Mouse (Mus musculus) embryonic facial prominence, embryonic 11.5 days (tissue): ENCODE data around the gene Ankrd23. TPM values are rescaled to one million over a fixed set of nuclear protein-coding genes. Genes with fewer than 3 reads are reported as not detected.
A peak's percentile ranks its signal among the peaks of the same experiment; 100 is the strongest.

Experiments
- ATAC-seq: fragments of 200-750 bp; cut with Nextera tagmentation; replicated peaks from 2 replicates; pipeline ENCODE4 v1.8.0; 2017; ENCODE audit warnings: low read depth; ENCODE audit not compliant: insufficient number of reproducible peaks, low FRiP score, low TSS enrichment
- DNase-seq: peaks from one replicate; pipeline ENCODE4 v3.0.0-alpha.2; 2015; ENCODE audit warnings: low spot score
- H3K27ac ChIP-seq: fragments of 300-500 bp; sonication (generic); replicated peaks from 2 replicates; pipeline ENCODE4 v1.5.1; 2014; ENCODE audit warnings: mild to moderate bottlenecking, low read depth, low read length, control low read depth
- H3K27me3 ChIP-seq: fragments of 300-500 bp; sonication (generic); 2 replicates; pipeline ENCODE4 v1.6.1; 2014; ENCODE audit warnings: mild to moderate bottlenecking, low read length, moderate library complexity, mixed read lengths; ENCODE audit not compliant: control insufficient read depth, insufficient read depth
- H3K36me3 ChIP-seq: fragments of 300-500 bp; sonication (generic); replicated peaks from 2 replicates; pipeline ENCODE4 v1.6.1; 2014; ENCODE audit warnings: low read depth, mild to moderate bottlenecking, low read length, moderate library complexity, mixed read lengths; ENCODE audit not compliant: control insufficient read depth, insufficient read depth
- H3K4me1 ChIP-seq: fragments of 300-500 bp; sonication (generic); 2 replicates; pipeline ENCODE4 v1.6.1; 2014; ENCODE audit warnings: low read length, mixed read lengths; ENCODE audit not compliant: control insufficient read depth, insufficient read depth
- H3K4me2 ChIP-seq: fragments of 300-500 bp; sonication (generic); 2 replicates; pipeline ENCODE4 v1.6.1; 2014; ENCODE audit warnings: low read depth, mild to moderate bottlenecking, control low read depth, low read length, moderate library complexity
- H3K4me3 ChIP-seq: fragments of 300-500 bp; sonication (generic); 2 replicates; pipeline ENCODE4 v1.5.1; 2014; ENCODE audit warnings: low read depth, low read length, control low read depth
- H3K9ac ChIP-seq: fragments of 300-500 bp; sonication (generic); replicated peaks from 2 replicates; pipeline ENCODE4 v1.6.1; 2014; ENCODE audit warnings: mild to moderate bottlenecking, control low read depth, low read length
- H3K9me3 ChIP-seq: fragments of 300-500 bp; sonication (generic); replicated peaks from 2 replicates; pipeline ENCODE4 v1.6.1; 2016; ENCODE audit warnings: mild to moderate bottlenecking, low read length, inconsistent platforms, mixed read lengths; ENCODE audit not compliant: control insufficient read depth
- WGBS: fragments of 180-500 bp; shearing (Covaris S2); extraction: QIAGEN DNeasy Blood & Tissue Kit; methylation state at CpG from one replicate; pipeline ENCODE4 v1.1.7; 2014; 5-methylcytosine and 5-hydroxymethylcytosine counted together
- polyA plus RNA-seq: library from polyadenylated mRNA; unstranded; fragments of >200 nt; fragmentation: Nextera tagmentation; extraction: Ambion mirVana; gene quantifications from 2 replicates; pipeline ENCODE4 v1.2.1, GENCODE M21; 2014

Gene Ankrd23
- polyA plus RNA-seq, 1 experiment from 2014 or later = 4.6 TPM

DNA sequence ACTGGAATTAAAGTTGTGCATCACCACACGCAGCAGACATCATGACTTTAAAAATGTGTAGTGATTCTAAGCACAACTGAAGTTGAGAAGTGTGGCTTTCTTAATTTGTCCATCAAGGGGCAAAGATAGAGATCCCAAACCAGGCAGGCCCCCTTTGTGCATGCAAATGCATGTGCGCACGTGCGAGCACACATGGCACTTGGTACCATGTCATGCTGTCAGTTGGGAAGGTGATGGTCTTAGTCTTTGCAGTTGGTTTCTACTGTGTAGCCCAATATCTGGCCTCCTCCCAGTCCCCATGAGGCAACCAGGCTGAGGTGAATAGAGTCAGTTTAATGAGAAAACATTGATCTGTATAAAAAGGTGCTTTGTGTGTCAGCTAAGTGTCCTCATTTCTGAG lies 6.8 kb downstream of the Ankrd23 start:
- WGBS = 93% methylated on average over 4 of the region's 4 CpGs
- Histone ChIP-seq H3K9ac (no peak overlapping the region), H3K36me3 (no peaks in the 10 kb centered on the region; the same call in 1 of the 2 replicates)

DNA sequence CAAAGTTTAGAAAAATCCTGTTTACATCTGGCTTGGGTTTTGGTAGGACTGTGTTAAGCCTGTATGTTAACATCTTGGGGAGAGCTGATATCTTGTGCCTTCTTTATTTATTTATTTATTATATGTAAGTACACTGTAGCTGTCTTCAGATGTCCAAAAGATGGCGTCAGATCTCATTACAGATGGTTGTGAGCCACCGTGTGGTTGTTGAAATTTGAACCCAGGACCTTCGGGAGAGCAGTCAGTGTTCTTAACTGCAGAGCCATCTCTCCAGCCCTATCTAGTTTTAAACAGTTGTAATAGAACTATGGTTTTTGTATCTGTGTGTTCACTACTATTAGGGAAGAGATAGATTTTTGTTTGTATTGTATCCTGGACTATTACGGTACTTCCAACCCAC lies 7.4 kb downstream of the Ankrd23 start:
- no peak overlapping the region for H3K27ac ChIP-seq
- no peak for ATAC-seq
- no peaks in the 10 kb centered on the region for H3K4me1 ChIP-seq
- WGBS = 88% methylated on average over 4 of the region's 4 CpGs
- H3K4me2 ChIP-seq = no peak overlapping the region
- no peaks in the 10 kb centered on the region; the same call in 1 of the 2 replicates for H3K36me3 ChIP-seq
- no peak overlapping the region for H3K4me3 ChIP-seq
- no peak overlapping the region for H3K9ac ChIP-seq
- no peak for DNase-seq
- no peaks in the 10 kb centered on the region for H3K27me3 ChIP-seq
- no peaks in the 10 kb centered on the region for H3K9me3 ChIP-seq

More for the DNA sequence above, 6.8 kb downstream of the Ankrd23 start:
- no peak overlapping the region for H3K4me3 ChIP-seq
- H3K27ac ChIP-seq = no peak overlapping the region
- no peak overlapping the region for H3K4me2 ChIP-seq
- H3K27me3 ChIP-seq = no peaks in the 10 kb centered on the region
- DNase-seq (no peak), ATAC-seq (no peak)
- H3K4me1 ChIP-seq = no peaks in the 10 kb centered on the region
- H3K9me3 ChIP-seq = no peaks in the 10 kb centered on the region

DNA sequence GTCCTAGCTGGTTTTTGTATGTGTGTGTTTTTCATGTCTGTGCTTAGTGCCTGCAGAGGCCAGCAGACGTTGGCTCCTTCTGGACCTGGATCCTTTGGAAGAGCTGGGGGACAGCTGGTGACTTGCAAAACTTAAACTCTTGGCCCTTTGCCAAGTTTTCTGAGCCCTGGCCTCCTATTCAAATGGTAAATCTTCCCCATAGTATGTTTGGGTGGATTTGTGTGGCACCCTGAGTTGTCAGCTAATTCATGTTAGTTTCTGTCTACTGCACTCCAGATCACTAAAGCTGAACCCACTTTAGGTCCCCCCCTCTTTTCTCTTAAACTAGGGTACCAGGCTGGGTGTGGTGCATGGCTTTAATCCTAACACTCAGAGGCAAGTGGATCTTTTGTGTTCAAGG lies 8.3 kb downstream of the Ankrd23 start:
- 64% methylated on average over 1 of the region's 1 CpGs for WGBS
- peak; percentile 13 for DNase-seq
- no peak overlapping the region for H3K27ac ChIP-seq

DNA sequence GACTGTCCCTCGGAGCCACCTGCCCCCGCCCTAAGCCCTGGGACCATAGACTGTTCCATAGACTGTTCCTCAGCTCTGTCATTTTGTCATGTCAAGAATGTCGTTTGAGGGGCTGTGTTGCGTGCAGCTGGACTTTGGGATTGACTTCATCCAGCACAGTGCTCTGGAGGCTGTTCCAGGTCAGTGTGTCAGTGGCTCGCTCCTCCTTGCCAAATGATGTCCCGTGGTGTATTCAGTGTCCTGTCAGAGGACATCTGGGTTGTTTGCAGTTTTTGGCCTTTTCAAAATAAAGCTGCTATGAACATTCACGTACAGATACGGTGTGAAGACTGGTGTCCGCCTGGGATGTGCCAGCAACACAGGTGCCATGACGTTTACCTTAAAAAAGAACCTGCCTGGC lies 9.8 kb downstream of the Ankrd23 start:
- H3K4me3 ChIP-seq = no peak overlapping the region
- H3K4me1 ChIP-seq = no peaks in the 10 kb centered on the region
- H3K27me3 ChIP-seq = no peaks in the 10 kb centered on the region
- H3K9ac ChIP-seq = no peak overlapping the region
- H3K9me3 ChIP-seq = no peaks in the 10 kb centered on the region
- 92% methylated on average over 10 of the region's 10 CpGs for WGBS
- H3K36me3 ChIP-seq = peaks cover under 1% of the 10 kb centered on the region
- H3K4me2 ChIP-seq = no peak overlapping the region
- H3K27ac ChIP-seq = no peak overlapping the region
- DNase-seq (no peak), ATAC-seq (no peak)

More for the DNA sequence above, 8.3 kb downstream of the Ankrd23 start:
- no peaks in the 10 kb centered on the region for H3K4me1 ChIP-seq
- H3K4me2 ChIP-seq = no peak overlapping the region
- no peak for ATAC-seq
- no peak overlapping the region for H3K9ac ChIP-seq
- no peaks in the 10 kb centered on the region; the same call in 1 of the 2 replicates for H3K36me3 ChIP-seq
- no peaks in the 10 kb centered on the region for H3K9me3 ChIP-seq
- no peak overlapping the region for H3K4me3 ChIP-seq
- H3K27me3 ChIP-seq = no peaks in the 10 kb centered on the region

DNA sequence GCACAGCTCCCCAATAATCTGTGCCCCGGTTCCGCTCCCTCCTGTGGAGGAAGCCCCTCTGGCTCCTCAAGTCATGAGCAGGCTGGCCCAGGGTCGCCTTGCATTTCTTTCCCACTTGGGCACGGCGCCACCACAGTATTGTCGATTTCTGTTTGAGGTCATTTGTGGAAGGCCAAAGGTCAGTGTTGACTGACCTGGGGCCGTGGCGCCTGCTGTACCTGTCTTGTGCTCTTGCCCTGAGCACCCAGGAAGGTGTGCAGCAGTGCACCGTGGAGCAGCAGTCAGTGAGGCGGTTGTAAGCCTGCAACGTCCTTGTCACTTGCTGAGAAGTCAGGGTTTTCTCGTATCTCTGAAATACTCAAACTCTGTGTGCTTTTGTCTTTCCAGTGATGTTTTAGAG lies 10.9 kb downstream of the Ankrd23 start:
- Histone ChIP-seq H3K4me1 (no peaks in the 10 kb centered on the region), H3K9me3 (no peaks in the 10 kb centered on the region), H3K4me3 (no peak overlapping the region), H3K4me2 (no peak overlapping the region), H3K36me3 (peaks cover 6% of the 10 kb centered on the region), H3K27me3 (no peaks in the 10 kb centered on the region), H3K9ac (no peak overlapping the region), H3K27ac (no peak overlapping the region)
- ATAC-seq (no peak), DNase-seq (no peak)
- WGBS = 88% methylated on average over 12 of the region's 12 CpGs

DNA sequence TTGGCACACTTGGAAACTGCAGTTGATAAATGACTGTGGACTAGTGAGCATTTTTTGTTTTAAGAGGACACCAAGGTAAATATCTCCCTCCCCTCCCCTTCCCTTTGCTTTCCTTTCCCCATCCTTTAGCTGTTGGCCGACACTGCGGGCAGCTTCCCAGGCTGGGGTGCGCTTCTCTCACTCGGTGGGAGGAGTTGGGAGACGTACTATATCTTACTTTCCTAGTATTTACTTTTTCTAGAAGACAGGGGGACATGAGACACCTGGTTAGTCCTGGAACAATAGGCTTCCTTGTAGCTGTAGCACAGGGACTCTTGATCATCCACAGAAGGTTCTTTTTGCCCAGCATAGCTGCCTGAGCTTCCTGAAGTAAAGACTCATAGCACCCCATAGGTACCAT lies 12.6 kb downstream of the Ankrd23 start:
- no peak overlapping the region for H3K9ac ChIP-seq
- H3K4me1 ChIP-seq = no peaks in the 10 kb centered on the region
- ATAC-seq = no peak
- 91% methylated on average over 5 of the region's 5 CpGs for WGBS
- no peak for DNase-seq
- peaks cover 13% of the 10 kb centered on the region for H3K36me3 ChIP-seq
- no peak overlapping the region for H3K4me3 ChIP-seq
- H3K9me3 ChIP-seq = no peaks in the 10 kb centered on the region
- H3K27ac ChIP-seq = no peak overlapping the region
- no peak overlapping the region for H3K4me2 ChIP-seq
- no peaks in the 10 kb centered on the region for H3K27me3 ChIP-seq

DNA sequence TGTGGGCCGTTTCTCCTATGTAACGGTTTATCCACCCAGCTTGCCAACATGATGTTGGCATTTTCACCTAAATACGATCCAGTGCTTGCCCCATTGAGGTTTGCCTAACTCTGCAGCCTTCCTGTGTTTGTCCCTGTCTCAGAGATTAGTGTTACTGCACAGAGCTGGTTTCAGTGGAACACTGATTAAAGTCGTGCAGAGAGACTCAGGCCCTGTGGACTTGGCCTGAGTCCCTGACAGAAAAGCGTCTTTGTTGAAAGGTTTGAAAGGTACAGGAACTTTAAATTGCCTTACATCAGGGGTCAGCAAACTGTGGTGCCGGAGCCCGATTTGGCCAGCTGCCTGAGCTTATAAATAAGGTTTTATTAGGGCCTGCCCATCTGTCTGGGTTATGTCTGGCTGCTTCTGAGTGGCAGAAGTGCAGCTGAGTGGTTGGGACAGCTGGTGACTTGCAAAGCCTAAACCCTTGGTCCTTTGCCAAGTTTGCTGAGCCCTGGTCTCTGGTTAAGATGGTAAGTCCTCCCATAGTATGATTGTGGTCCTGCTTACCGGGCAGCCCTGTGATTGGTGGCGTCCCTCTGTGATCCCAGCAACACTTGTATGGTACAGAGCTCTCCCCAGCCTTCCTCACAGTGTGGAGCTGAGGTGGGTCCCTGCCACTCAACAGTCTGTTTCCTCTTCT lies 13.2 kb downstream of the Ankrd23 start:
- Histone ChIP-seq H3K9ac (no peak overlapping the region), H3K4me3 (no peak overlapping the region), H3K27ac (no peak overlapping the region), H3K36me3 (peaks cover 13% of the 10 kb centered on the region), H3K27me3 (no peaks in the 10 kb centered on the region), H3K9me3 (no peaks in the 10 kb centered on the region), H3K4me2 (no peak overlapping the region), H3K4me1 (no peaks in the 10 kb centered on the region)
- WGBS = 83% methylated on average over 9 of the region's 9 CpGs
- DNase-seq (no peak), ATAC-seq (no peak)

DNA sequence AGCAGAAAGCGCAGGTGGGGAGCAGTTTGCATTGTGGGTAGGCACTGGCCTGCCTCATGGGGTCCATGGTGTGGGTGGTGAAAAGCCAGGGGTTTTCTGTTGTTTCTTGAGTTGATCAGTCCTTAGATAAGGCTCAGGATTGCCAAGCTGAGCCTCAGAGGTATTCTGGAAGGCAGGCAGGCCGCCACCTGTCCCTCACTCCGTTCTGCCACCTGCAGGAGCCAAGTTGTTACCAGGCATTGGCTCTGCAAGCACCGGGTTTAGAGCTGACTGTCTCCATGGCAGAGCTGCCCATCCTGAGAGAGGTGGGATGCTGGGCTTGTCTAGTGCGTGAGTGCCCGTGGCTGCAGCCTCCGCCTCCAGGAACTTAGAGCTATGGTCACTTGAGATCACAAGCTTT lies 14.5 kb downstream of the Ankrd23 start:
- Histone ChIP-seq H3K4me2 (no peak overlapping the region), H3K4me1 (no peaks in the 10 kb centered on the region), H3K9me3 (no peaks in the 10 kb centered on the region), H3K27me3 (no peaks in the 10 kb centered on the region), H3K4me3 (no peak overlapping the region), H3K36me3 (peaks cover 13% of the 10 kb centered on the region), H3K27ac (no peak overlapping the region), H3K9ac (no peak overlapping the region)
- ATAC-seq = no peak
- DNase-seq = no peak
- WGBS = 95% methylated on average over 7 of the region's 7 CpGs
